Mouse (Mus musculus): Measurements from ENCODE around the gene Ddah2. TPM values are rescaled to one million over a fixed set of nuclear protein-coding genes. Genes with fewer than 3 reads are reported as not detected.

Gene Ddah2
- polyA plus RNA-seq, 1 experiment, result 68.6 TPM

GRCm38 (mm10) chr17:35104079-35104478, 45.2 kb downstream of the Ddah2 start:
- no peak for DNase-seq (ENCODE audit: low spot score)

GRCm38 (mm10) chr17:35104754-35105153, 45.9 kb downstream of the Ddah2 start:
- no peak for DNase-seq (ENCODE audit: low spot score)

GRCm38 (mm10) chr17:35105740-35106389, 47.0 kb downstream of the Ddah2 start:
- DNase-seq (ENCODE audit: low spot score), result no peak

GRCm38 (mm10) chr17:35106522-35106921, 47.7 kb downstream of the Ddah2 start:
- DNase-seq (ENCODE audit: low spot score), result no peak

GRCm38 (mm10) chr17:35108097-35108496, 49.3 kb downstream of the Ddah2 start, which contains the start of gene Ly6g5c:
Gene Ly6g5c (plus strand): TSS chr17:35108279.
- DNase-seq (ENCODE audit: low spot score), result no peak

Other genes starting within 250 kb of the Ddah2 start
- 37.0 and 47.5 TPM in 2 replicates for gene Stk19, start 222.1 kb upstream of the Ddah2 start, polyA plus RNA-seq (2012; rRNA removed)
- gene Dxo, start 222.0 kb upstream of the Ddah2 start, polyA plus RNA-seq (2012; rRNA removed), result 32.3 and 45.6 TPM in 2 replicates
- gene Skiv2l, start 208.8 kb upstream of the Ddah2 start, polyA plus RNA-seq (2012; rRNA removed), result 50.3 and 58.0 TPM in 2 replicates
- 50.4 and 50.6 TPM in 2 replicates for gene Nelfe, start 208.6 kb upstream of the Ddah2 start, polyA plus RNA-seq (2012; rRNA removed)
- gene Cfb, start 196.5 kb upstream of the Ddah2 start, polyA plus RNA-seq (2012; rRNA removed), result 35.7 and 41.6 TPM in 2 replicates
- gene Zbtb12, start 179.6 kb upstream of the Ddah2 start, polyA plus RNA-seq (2012; rRNA removed), result 6.6 and 8.5 TPM in 2 replicates
- gene Gm20547, start 177.0 kb upstream of the Ddah2 start, polyA plus RNA-seq (2012; rRNA removed), result 0.04 TPM in 1 of 2 replicates, not detected in the other
- gene C2, start 160.8 kb upstream of the Ddah2 start, polyA plus RNA-seq (2012; rRNA removed), result 43.0 and 45.6 TPM in 2 replicates
- gene Ehmt2, start 160.6 kb upstream of the Ddah2 start, polyA plus RNA-seq (2012; rRNA removed), result 124 and 129 TPM in 2 replicates
- 4.5 and 5.1 TPM in 2 replicates for gene Slc44a4, start 144.6 kb upstream of the Ddah2 start, polyA plus RNA-seq (2012; rRNA removed)
- 27.9 and 32.0 TPM in 2 replicates for gene Neu1, start 127.8 kb upstream of the Ddah2 start, polyA plus RNA-seq (2012; rRNA removed)
- 100 and 116 TPM in 2 replicates for gene Hspa1b, start 99.8 kb upstream of the Ddah2 start, polyA plus RNA-seq (2012; rRNA removed)
- gene Gm20481, start 89.1 kb upstream of the Ddah2 start, polyA plus RNA-seq (2012; rRNA removed), result not detected in 2 replicates
- gene Hspa1a, start 86.9 kb upstream of the Ddah2 start, polyA plus RNA-seq (2012; rRNA removed), result 52.7 and 54.4 TPM in 2 replicates
- 0.47 and 0.54 TPM in 2 replicates for gene Hspa1l, start 86.3 kb upstream of the Ddah2 start, polyA plus RNA-seq (2012; rRNA removed)
- 47.8 and 58.4 TPM in 2 replicates for gene Lsm2, start 77.2 kb upstream of the Ddah2 start, polyA plus RNA-seq (2012; rRNA removed)
- gene Vars, start 58.0 kb upstream of the Ddah2 start, polyA plus RNA-seq (2012; rRNA removed), result 49.8 and 53.0 TPM in 2 replicates
- gene Vwa7, start 42.5 kb upstream of the Ddah2 start, polyA plus RNA-seq (2012; rRNA removed), result 5.2 and 6.1 TPM in 2 replicates
- gene Sapcd1, start 31.0 kb upstream of the Ddah2 start, polyA plus RNA-seq (2012; rRNA removed), result 0.77 and 0.81 TPM in 2 replicates
- gene Msh5, start 12.3 kb upstream of the Ddah2 start, polyA plus RNA-seq (2012; rRNA removed), result 1.2 and 1.4 TPM in 2 replicates
- gene Clic1, start 9.1 kb upstream of the Ddah2 start, polyA plus RNA-seq (2012; rRNA removed), result 149 and 191 TPM in 2 replicates
- gene Ly6g6c, start 6.4 kb downstream of the Ddah2 start, polyA plus RNA-seq (2012; rRNA removed), result 0.26 and 0.37 TPM in 2 replicates
- gene Mpig6b, start 7.1 kb downstream of the Ddah2 start, polyA plus RNA-seq (2012; rRNA removed), result 0.44 and 0.48 TPM in 2 replicates
- gene Ly6g6e, start 17.9 kb downstream of the Ddah2 start, polyA plus RNA-seq (2012; rRNA removed), result 9.5 and 12.9 TPM in 2 replicates
- 5.4 and 5.8 TPM in 2 replicates for gene Ly6g6d, start 19.0 kb downstream of the Ddah2 start, polyA plus RNA-seq (2012; rRNA removed)
- gene Ly6g6f, start 26.6 kb downstream of the Ddah2 start, polyA plus RNA-seq (2012; rRNA removed), result 0.15 TPM in 1 of 2 replicates, not detected in the other
- gene Abhd16a, start 30.2 kb downstream of the Ddah2 start, polyA plus RNA-seq (2012; rRNA removed), result 104 and 114 TPM in 2 replicates
- gene Ly6g5c, start 49.2 kb downstream of the Ddah2 start, polyA plus RNA-seq (2012; rRNA removed), result not detected in 2 replicates
- 1.0 and 1.2 TPM in 2 replicates for gene Ly6g5b, start 56.4 kb downstream of the Ddah2 start, polyA plus RNA-seq (2012; rRNA removed)
- gene Gpank1, start 62.4 kb downstream of the Ddah2 start, polyA plus RNA-seq (2012; rRNA removed), result 16.2 and 19.3 TPM in 2 replicates
- gene Csnk2b, start 63.0 kb downstream of the Ddah2 start, polyA plus RNA-seq (2012; rRNA removed), result 116 and 122 TPM in 2 replicates
- gene D17H6S53E, start 67.3 kb downstream of the Ddah2 start, polyA plus RNA-seq (2012; rRNA removed), result 10.2 and 12.6 TPM in 2 replicates
- gene Apom, start 73.0 kb downstream of the Ddah2 start, polyA plus RNA-seq (2012; rRNA removed), result 0.22 and 0.29 TPM in 2 replicates
- 130 and 136 TPM in 2 replicates for gene Bag6, start 76.1 kb downstream of the Ddah2 start, polyA plus RNA-seq (2012; rRNA removed)
- gene Prrc2a, start 105.9 kb downstream of the Ddah2 start, polyA plus RNA-seq (2012; rRNA removed), result 170 and 213 TPM in 2 replicates
- 11.2 and 13.3 TPM in 2 replicates for gene Aif1, start 117.0 kb downstream of the Ddah2 start, polyA plus RNA-seq (2012; rRNA removed)
- 20.4 and 23.0 TPM in 2 replicates for gene Lst1, start 129.4 kb downstream of the Ddah2 start, polyA plus RNA-seq (2012; rRNA removed)
- 2.6 and 3.5 TPM in 2 replicates for gene Ltb, start 135.4 kb downstream of the Ddah2 start, polyA plus RNA-seq (2012; rRNA removed)
- gene Tnf, start 143.0 kb downstream of the Ddah2 start, polyA plus RNA-seq (2012; rRNA removed), result 0.55 and 0.83 TPM in 2 replicates
- gene Lta, start 146.3 kb downstream of the Ddah2 start, polyA plus RNA-seq (2012; rRNA removed), result 0.29 and 0.43 TPM in 2 replicates
- 0.18 TPM in 1 of 2 replicates, not detected in the other for gene Gm16181, start 161.8 kb downstream of the Ddah2 start, polyA plus RNA-seq (2012; rRNA removed)
- 11.9 and 14.5 TPM in 2 replicates for gene Atp6v1g2, start 174.6 kb downstream of the Ddah2 start, polyA plus RNA-seq (2012; rRNA removed)
- gene Nfkbil1, start 176.8 kb downstream of the Ddah2 start, polyA plus RNA-seq (2012; rRNA removed), result 14.0 and 15.4 TPM in 2 replicates
- 314 and 350 TPM in 2 replicates for gene Ddx39b, start 182.7 kb downstream of the Ddah2 start, polyA plus RNA-seq (2012; rRNA removed)
- gene H2-D1, start 203.7 kb downstream of the Ddah2 start, polyA plus RNA-seq (2012; rRNA removed), result 589 and 606 TPM in 2 replicates

Data from urinary bladder, adult 2 months (tissue).